Mouse (Mus musculus): Measurements from ENCODE around the gene Vipr1. TPM values are rescaled to one million over a fixed set of nuclear protein-coding genes. Genes with fewer than 3 reads are reported as not detected.

Vipr1 gene
- polyA plus RNA-seq, 1 experiment: 8.0 TPM

- TF ChIP-seq CTCF (IDR thresholded peaks at IDR 0.05; ENCODE audit: extremely low read depth, insufficient read depth, insufficient read length, insufficient replicate concordance) (no peak), POLR2A (IDR thresholded peaks at IDR 0.05; ENCODE audit: low read depth, low read length) (no peak)
- no peak for DNase-seq (ENCODE audit: low read depth in 1 of 2, low spot score in 2 of 2)
- 1% methylated on average over 77 of the region's 87 CpGs for WGBS
- Histone ChIP-seq H3K4me1 (ENCODE audit: control insufficient read depth, insufficient read depth, insufficient read length) (no peaks in the 10 kb centered on the region; the same call in 1 of the 2 replicates), H3K27ac (ENCODE audit: insufficient read depth, low read length) (peak overlapping the region; percentile 78), H3K36me3 (ENCODE audit: control insufficient read depth, insufficient read depth, low read length) (no peaks in the 10 kb centered on the region; the same call in 1 of the 2 replicates), H3K27me3 (ENCODE audit: control insufficient read depth, insufficient read depth, low read length) (no peaks in the 10 kb centered on the region), H3K4me3 (ENCODE audit: extremely low read depth, insufficient read depth, insufficient read length) (peak overlapping the region; percentile 83)
Measured at GRCm38 (mm10) chr9:121719347-121720331, 77.1 kb downstream of the Vipr1 start.

Other genes starting within 250 kb of the Vipr1 start
- gene Cck, start 147.0 kb upstream of the Vipr1 start, polyA plus RNA-seq (2012; rRNA removed): not detected in 2 replicates
- gene Lyzl4, start 620 bp upstream of the Vipr1 start, polyA plus RNA-seq (2012; rRNA removed): 0.11 TPM in 1 of 2 replicates, not detected in the other
- gene Sec22c, start 62.8 kb downstream of the Vipr1 start, polyA plus RNA-seq (2012; rRNA removed): 10.0 and 12.0 TPM in 2 replicates
- gene Ss18l2, start 67.6 kb downstream of the Vipr1 start, polyA plus RNA-seq (2012; rRNA removed): 5.8 and 10.4 TPM in 2 replicates
- gene Nktr, start 76.5 kb downstream of the Vipr1 start, polyA plus RNA-seq (2012; rRNA removed): 36.6 and 38.7 TPM in 2 replicates
- 3.7 and 4.7 TPM in 2 replicates for gene Zfp651, start 116.6 kb downstream of the Vipr1 start, polyA plus RNA-seq (2012; rRNA removed)
- gene Klhl40, start 134.9 kb downstream of the Vipr1 start, polyA plus RNA-seq (2012; rRNA removed): not detected in 2 replicates
- gene Hhatl, start 149.8 kb downstream of the Vipr1 start, polyA plus RNA-seq (2012; rRNA removed): 0.19 TPM in 1 of 2 replicates, not detected in the other
- not detected in 2 replicates for gene Ccdc13, start 196.7 kb downstream of the Vipr1 start, polyA plus RNA-seq (2012; rRNA removed)
- 3.4 and 4.1 TPM in 2 replicates for gene Higd1a, start 215.6 kb downstream of the Vipr1 start, polyA plus RNA-seq (2012; rRNA removed)

All from spleen, adult 2 months (tissue).